Mouse (Mus musculus) thymus, adult 2 months (tissue): Measurements from ENCODE around the gene Gse1. TPM values are rescaled to one million over a fixed set of nuclear protein-coding genes. Genes with fewer than 3 reads are reported as not detected.
A peak's percentile ranks its signal among the peaks of the same experiment; 100 is the strongest.

Experiments used
- DNase-seq: peaks from one replicate; pipeline ENCODE4 v3.0.0; 2021
- H3K27ac ChIP-seq: fragments of 200-500 bp; 2 replicates; pipeline ENCODE4 v1.5.1; 2012; ENCODE audit warnings: low read length, control low read depth; ENCODE audit not compliant: control insufficient read depth, insufficient read depth
- H3K27me3 ChIP-seq: fragments of 200-500 bp; 2 replicates; pipeline ENCODE4 v1.6.1; 2012; ENCODE audit warnings: mild to moderate bottlenecking, low read length, moderate library complexity, mixed read lengths; ENCODE audit not compliant: control insufficient read depth, insufficient read depth
- H3K36me3 ChIP-seq: fragments of 200-500 bp; 2 replicates; pipeline ENCODE4 v1.6.1; 2012; ENCODE audit warnings: mild to moderate bottlenecking, low read length, moderate library complexity; ENCODE audit not compliant: control insufficient read depth, insufficient read depth
- H3K4me1 ChIP-seq: fragments of 200-500 bp; replicated peaks from 2 replicates; pipeline ENCODE4 v1.6.1; 2012; ENCODE audit warnings: low read length; ENCODE audit not compliant: control insufficient read depth, insufficient read depth
- H3K4me3 ChIP-seq: fragments of 200-500 bp; 2 replicates; pipeline ENCODE4 v1.5.1; 2012; ENCODE audit warnings: mild to moderate bottlenecking, low read length, control low read depth, moderate library complexity; ENCODE audit not compliant: control insufficient read depth, insufficient read depth
- CTCF ChIP-seq: fragments of 200-500 bp; IDR thresholded peaks from 2 replicates; pipeline ENCODE4 v1.5.1; 2012; ENCODE audit warnings: mild to moderate bottlenecking, control low read depth, low read length, moderate library complexity, borderline replicate concordance; ENCODE audit not compliant: control insufficient read depth, poor library complexity, insufficient read depth; ENCODE audit errors: extremely low read depth
- POLR2A ChIP-seq: fragments of 200-500 bp; IDR thresholded peaks from 2 replicates; pipeline ENCODE4 v1.6.1; 2012; ENCODE audit warnings: mild to moderate bottlenecking, low read length, control low read depth, moderate library complexity; ENCODE audit not compliant: control insufficient read depth, poor library complexity, insufficient read depth; ENCODE audit errors: extremely low read depth
- WGBS: fragments of 180-500 bp; shearing (Covaris S2); methylation state at CpG from one replicate; pipeline ENCODE4 v1.1.7; 2018; 5-methylcytosine and 5-hydroxymethylcytosine counted together
- polyA plus RNA-seq: library from polyadenylated mRNA; depleted of rRNA; stranded (reverse); fragments of >200 nt; gene quantifications from 2 replicates; pipeline ENCODE4 v1.2.3, GENCODE M21; 2012

Gene Gse1
- polyA plus RNA-seq, 1 experiment, result 202 TPM

DNA sequence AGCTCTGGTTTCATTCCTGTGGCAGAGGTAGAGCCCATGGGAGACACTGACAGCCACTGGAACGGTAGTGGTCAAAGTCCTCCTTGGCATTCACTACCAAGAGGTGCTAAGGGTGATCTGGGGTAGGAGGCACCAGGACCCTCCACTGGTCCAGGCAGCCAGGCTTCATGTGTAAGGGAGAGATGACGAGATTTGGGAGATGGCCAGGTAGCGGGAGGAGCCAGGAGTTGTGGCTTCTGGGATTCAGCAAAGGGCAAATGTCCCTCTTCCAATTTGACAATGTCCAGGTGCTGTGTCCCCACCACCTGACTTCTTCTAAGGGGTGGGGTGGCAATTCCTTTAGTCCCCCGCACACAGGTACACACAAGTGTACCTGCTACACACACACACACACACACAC lies 184.1 kb downstream of the Gse1 start:
- H3K4me1 ChIP-seq, result peaks cover 52% of the 10 kb centered on the region
- DNase-seq, result no peak
- H3K4me3 ChIP-seq, result no peak overlapping the region
- H3K36me3 ChIP-seq, result no peaks in the 10 kb centered on the region
- no peak overlapping the region for H3K27ac ChIP-seq
- TF ChIP-seq POLR2A, result no peak
- TF ChIP-seq CTCF, result no peak
- WGBS, result 85% methylated on average over 4 of the region's 4 CpGs
- no peaks in the 10 kb centered on the region for H3K27me3 ChIP-seq

- WGBS, result 21% methylated on average over 29 of the region's 29 CpGs
- peak overlapping the region; percentile 48; the same call in 1 of the 2 replicates for H3K27ac ChIP-seq
- DNase-seq, result peak; percentile 62
- no peak for TF ChIP-seq CTCF
- TF ChIP-seq POLR2A, result no peak
- no peak overlapping the region for H3K4me3 ChIP-seq
- H3K27me3 ChIP-seq, result no peaks in the 10 kb centered on the region
- H3K4me1 ChIP-seq, result peaks cover 51% of the 10 kb centered on the region
- H3K36me3 ChIP-seq, result no peaks in the 10 kb centered on the region
Observed at GRCm38 (mm10) chr8:120412911-120413625, 184.8 kb downstream of the Gse1 start.

DNA sequence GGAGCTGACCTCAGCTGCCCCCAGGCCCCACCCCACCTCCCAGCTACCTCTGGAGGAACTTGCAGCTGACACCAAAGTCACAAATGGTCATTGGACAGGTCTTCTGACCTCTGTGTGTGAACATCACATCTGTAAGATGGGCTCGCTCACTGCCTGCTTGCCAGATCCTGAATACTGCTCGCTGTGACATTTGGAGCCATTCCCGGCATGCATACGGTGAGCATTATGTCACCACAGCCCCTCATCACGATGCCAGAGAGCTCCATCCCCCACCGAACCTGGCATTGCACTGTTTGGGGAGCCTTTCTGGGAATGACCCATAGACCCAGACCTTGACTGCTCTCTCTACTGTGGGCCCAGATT lies 185.4 kb downstream of the Gse1 start:
- Histone ChIP-seq H3K27me3 (no peaks in the 10 kb centered on the region), H3K27ac (no peak overlapping the region), H3K4me1 (peaks cover 47% of the 10 kb centered on the region), H3K36me3 (no peaks in the 10 kb centered on the region), H3K4me3 (no peak overlapping the region)
- no peak for TF ChIP-seq CTCF
- TF ChIP-seq POLR2A, result no peak
- no peak for DNase-seq
- 93% methylated on average over 6 of the region's 6 CpGs for WGBS

GRCm38 (mm10) chr8:120414216-120414615 lies 186.0 kb downstream of the Gse1 start:
- H3K27ac ChIP-seq, result no peak overlapping the region
- no peaks in the 10 kb centered on the region for H3K27me3 ChIP-seq
- no peak for DNase-seq
- peaks cover 44% of the 10 kb centered on the region for H3K4me1 ChIP-seq
- H3K4me3 ChIP-seq, result no peak overlapping the region
- TF ChIP-seq POLR2A (no peak), CTCF (no peak)
- 96% methylated on average over 4 of the region's 4 CpGs for WGBS
- no peaks in the 10 kb centered on the region for H3K36me3 ChIP-seq

- 91% methylated on average over 11 of the region's 11 CpGs for WGBS
- Histone ChIP-seq H3K4me1 (peaks cover 46% of the 10 kb centered on the region), H3K36me3 (no peaks in the 10 kb centered on the region), H3K27me3 (no peaks in the 10 kb centered on the region), H3K27ac (no peak overlapping the region), H3K4me3 (no peak overlapping the region)
- TF ChIP-seq CTCF (no peak), POLR2A (no peak)
- DNase-seq, result no peak
Observed at GRCm38 (mm10) chr8:120415474-120415873, 187.2 kb downstream of the Gse1 start.

GRCm38 (mm10) chr8:120416173-120416521 lies 187.9 kb downstream of the Gse1 start:
- H3K27ac ChIP-seq, result no peak overlapping the region
- TF ChIP-seq POLR2A, result no peak
- no peak for TF ChIP-seq CTCF
- H3K4me1 ChIP-seq, result peaks cover 46% of the 10 kb centered on the region
- no peak for DNase-seq
- WGBS, result 43% methylated on average over 8 of the region's 8 CpGs
- H3K27me3 ChIP-seq, result no peaks in the 10 kb centered on the region
- H3K4me3 ChIP-seq, result no peak overlapping the region
- no peaks in the 10 kb centered on the region for H3K36me3 ChIP-seq
